Mouse (Mus musculus): ENCODE measurements around the gene Fgfr2.

Gene Fgfr2

DNA sequence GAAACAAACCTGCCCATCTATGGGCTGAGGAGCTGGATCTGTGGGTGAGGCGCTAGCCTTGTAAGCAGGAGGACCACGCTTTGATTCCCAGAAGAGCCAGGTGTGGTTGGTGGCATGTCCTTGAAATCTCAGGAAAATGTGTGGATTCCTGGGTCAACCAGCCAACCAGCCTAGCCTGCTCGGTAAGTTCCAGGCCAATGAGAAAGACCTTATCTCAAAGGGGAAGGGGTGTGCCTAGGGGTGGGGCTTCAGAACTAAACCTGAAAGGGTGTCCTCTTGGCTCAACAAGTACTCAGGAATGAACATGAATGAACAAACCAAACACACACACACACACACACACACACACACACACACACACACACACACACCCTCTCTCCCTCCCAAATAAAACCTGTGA, 81.4 kb downstream of the Fgfr2 start:
- no peak for DNase-seq (ENCODE audit: low read depth, low spot score)

DNA sequence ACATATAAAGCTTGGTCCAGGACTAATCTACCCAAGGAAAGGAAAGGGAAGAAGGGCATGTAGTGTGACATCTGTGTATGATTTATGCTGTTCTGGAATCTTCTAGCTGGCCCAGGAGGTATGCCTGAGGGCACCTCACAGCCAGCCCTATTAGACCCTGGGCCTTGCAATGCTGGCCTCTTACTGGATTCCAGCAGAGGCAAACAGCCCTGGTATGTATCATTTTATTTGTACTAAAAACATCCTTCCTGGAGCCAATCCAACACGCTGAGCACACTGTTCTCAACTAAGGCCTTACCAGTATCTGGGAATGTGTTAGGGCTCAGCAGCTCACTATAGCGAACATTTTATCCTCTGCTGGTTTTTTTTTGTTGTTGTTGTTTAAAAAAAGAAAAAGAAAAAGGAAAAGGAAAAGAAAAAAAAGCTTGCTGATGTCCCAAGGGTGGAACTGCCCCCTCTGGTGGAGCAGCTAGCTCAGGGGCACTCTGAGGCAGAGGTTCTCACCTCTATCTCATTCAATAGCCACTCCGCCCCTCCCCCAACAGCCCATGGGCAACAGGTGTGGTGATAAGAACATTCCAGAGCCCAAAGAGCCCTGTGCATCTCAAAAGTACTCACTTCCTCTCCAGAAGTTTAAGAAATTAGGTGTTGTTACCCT, 82.3 kb downstream of the Fgfr2 start:
- DNase-seq (ENCODE audit: low read depth, low spot score), result no peak

DNA sequence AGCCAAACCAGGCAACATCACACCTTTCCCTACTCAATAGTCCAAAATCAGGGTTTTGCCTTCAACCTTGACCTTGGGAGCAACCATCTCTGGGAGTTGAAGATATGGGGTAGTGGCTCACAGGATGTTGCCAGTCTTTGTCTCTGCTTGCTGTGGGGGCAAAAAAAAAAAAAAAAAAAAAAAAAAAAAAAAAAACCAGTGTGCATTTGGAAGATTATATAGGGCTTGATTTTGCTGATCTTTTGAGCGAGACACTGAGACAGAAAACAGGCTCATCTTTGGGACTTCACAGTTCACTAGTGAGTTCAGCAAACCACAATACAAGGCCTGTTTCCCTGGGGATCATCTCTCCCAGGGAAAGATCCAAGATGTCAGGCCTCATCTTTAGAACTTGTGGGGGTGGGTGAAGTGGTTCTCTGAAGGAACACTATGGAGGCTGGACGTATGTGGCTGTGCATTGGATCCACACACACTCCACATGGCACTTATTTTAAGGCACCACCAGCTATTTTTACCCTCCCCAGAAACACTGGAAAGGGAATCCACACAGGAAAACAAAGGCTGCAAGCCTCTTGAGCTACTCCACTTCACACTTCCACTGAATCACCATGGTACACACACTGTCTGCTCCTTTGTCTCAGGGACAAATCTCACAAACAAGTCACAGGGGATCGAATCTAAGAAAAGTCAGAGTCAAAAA, 83.4 kb downstream of the Fgfr2 start:
- DNase-seq (ENCODE audit: low read depth, low spot score), result no peak

DNA sequence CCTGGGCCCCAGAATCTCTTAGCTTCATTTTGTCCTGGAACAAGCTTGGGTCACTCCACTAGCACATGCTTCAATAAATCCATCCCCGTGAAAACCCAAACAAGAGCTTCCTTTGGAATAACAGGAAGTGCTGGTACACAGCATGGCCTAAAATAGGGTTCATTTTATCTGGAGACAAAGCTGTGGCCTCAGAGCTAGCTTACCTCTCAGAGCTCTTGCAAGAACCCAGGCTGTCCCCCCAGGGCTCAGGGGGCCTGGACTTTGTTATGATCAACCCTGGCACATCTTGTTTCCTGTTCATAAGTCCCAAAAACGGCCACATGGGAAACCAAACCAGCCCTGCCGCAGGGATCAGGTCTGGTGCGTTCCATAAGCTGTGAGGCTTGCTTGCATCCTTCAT, 85.5 kb downstream of the Fgfr2 start:
- DNase-seq (ENCODE audit: low read depth, low spot score), result peak; percentile 59

DNA sequence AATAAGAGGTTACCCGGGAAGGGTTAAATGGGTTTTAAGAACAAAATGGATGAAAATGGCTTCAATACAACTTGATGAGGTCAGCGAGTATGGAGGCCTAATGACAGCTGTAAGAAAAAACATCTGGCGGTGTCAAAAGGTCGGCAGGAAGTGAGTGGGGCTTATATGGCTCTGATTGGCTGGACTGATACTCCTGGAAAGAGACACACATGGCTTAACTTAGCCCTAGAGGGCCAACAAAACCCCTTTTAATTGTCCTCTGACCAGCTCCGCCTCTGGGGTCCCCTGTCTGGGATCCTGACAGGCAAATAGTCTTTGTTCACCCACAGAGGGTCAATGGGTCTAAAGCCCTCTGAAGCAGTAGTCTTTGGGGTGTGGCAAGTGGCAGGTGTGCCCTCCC, 85.9 kb downstream of the Fgfr2 start:
- DNase-seq (ENCODE audit: low read depth, low spot score), result peak; percentile 92

DNA sequence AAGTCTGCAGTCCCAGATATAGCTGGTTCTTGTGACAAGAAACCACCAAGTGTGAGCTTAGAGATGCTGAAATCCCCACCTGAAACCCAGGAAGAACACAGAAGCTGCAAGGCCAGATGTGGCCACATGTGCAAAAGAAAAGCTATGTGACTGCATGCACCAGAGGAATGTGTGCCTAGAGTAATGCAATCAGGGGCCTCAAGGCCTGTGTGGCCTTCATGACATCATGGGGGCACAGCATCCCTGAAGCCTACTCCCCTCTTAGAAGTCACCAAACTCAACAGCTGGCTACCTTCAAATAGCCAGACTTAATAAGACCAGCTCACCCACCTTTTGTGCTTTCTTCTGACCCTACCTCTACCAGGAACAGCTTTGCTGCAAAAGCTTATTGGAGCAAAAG, 87.2 kb downstream of the Fgfr2 start:
- DNase-seq (ENCODE audit: low read depth, low spot score), result peak; percentile 28

DNA sequence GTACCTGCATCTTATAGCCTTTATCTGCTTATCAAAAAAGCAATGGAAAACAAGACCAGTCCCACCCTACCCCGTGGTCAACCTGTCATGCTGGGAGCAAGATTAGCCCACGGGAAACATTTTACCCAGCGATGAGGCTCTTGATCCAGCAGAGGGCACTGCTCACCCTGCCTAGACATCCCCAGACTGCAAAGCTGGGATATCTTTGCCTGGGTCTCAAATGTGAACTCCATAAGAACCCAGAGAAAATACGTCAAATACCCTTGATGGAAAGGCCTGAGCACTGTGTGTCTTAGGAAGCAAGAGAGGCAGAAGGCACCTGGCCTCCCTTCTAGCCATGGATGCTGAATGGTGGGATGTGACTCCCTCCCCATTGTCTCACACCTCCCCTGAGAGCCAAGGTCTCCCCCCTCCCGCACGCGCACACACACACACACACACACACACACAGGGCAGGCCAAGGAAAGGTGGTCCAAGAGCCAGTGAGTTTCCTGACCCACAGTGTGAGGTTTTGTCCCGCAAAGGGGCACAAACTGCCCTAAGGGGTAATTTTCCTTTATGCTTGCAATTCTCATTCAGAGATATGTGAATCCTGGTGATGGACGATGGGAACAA, 90.5 kb downstream of the Fgfr2 start:
- DNase-seq (ENCODE audit: low read depth, low spot score), result peak; percentile 69

DNA sequence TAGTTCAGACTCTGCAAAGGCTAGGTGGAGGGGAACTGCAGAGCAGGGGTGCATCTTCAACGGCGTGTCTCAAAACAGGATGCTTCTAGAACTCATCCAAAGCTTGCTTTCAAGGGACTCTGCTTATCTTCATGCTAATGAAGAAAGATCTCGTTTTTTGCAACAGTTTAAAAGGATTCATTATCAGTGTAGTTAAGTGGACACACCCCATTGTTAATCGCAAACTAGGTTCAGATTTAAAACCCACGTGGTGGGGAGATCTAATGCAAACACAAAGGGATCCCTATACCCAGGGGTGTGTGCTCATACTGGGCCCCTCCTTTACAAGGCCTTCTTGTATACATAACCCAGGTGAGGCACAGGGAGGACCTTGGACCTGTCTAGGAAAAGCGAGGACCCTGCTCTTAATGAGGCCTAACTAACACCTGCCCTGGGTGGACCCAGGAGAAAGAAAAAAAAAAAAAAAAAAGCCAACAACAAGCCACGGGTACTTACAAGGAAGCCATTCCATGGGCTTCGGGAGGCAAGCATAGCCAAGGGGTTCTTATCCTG, 93.6 kb downstream of the Fgfr2 start:
- DNase-seq (ENCODE audit: low read depth, low spot score), result no peak

DNA sequence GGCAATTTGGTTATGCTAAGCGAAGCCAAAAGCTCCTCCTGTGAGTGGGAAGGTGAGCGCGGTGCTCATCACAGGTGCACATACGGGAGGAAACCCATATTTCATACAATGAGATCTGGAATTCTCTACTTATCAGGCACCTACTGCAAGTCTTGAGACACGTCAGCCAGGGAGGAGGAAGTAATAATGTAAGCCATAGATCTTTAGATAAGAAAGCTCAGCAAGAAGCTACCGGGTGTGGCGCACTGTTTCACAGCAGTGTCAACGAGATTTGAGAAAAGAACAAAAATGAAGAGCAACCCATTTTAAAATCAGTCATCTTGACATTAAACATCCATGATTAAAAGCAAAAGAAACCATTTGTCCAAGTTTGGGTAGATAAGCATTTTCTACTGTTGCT, 94.1 kb downstream of the Fgfr2 start:
- DNase-seq (ENCODE audit: low read depth, low spot score), result no peak

DNA sequence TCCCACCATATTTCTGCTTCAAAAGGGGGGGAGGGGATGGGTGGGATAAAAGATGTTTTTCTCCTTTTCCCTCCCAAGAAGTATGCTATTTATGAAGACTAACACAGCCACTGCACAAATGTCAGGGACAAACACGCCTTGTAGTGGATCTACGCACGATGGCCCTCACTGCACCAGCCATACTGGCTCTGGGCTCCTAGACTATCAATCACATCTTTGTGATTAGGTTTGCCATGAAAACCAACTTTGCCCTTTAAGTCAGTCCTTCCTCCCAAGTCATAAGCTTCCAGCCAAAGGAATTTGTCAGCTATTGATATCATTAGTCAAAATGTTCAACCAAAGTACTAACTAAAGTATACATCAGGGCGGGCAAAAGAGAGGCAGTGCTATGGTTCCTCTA, 95.2 kb downstream of the Fgfr2 start:
- DNase-seq (ENCODE audit: low read depth, low spot score), result no peak

DNA sequence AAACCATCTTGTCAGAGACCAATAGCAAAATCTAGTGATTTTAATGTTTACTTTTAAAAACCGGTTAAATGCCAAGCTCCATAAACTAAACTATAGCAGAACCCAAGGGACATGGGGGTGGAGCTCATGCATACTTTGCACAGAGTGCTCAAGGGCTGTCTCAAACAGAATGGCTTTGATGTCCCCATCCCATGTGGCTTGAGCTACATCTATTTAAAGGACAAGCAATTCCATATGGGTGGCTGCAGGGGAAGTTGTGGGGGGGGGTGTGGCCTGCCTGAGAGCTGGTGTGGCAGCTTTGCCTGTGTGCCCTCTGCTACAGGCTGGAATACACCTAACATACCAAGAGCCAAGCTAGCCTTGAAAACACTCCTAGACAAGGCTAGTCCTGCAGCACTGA, 98.5 kb downstream of the Fgfr2 start:
- peak; percentile 49 for DNase-seq (ENCODE audit: low read depth, low spot score)

DNA sequence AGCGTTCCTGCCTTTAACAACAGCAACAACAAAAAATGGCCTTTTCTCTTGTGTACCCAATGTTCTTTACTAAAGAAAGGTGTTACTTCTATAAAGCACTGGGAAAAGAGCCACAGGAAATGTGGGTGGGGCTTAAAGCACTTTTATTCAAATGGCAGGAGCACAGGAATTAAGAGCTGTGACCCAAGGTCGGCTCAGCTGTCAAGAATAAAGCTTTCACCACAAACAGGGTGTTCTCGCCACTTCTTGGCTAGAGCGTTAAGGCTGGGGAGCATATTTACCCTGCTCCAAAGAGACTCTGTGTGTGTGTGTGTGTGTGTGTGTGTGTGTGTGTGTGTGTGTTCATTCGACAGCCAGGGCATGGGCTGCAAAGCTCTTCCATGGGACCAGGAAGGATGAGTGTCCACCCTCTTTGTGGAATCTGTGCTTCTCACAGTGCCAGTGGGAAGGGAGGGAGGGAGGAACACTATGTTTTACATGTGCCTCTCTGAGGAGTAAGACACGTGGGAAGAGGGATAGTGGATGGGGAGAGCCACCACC, 103.6 kb downstream of the Fgfr2 start:
- no peak for DNase-seq (ENCODE audit: low read depth, low spot score)

DNA sequence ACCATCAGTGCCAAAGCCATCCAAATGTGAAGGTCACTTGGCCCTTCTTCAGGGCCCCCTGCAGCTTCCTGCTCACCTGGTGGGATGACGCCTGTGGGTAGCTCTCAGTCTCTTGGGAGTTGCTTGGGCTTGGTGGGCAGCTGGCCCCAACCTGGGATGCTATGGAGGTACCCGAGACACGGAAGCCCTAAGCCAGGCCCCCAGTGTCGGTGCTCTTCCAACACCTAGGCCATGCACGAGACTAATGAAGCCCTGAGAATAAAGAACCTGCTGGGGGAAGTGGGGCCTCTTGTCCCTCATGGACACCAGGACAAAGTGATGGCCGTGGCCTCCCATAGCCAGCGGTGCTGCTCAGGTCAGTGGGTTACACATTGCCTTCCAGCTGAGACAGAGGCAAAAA, 104.2 kb downstream of the Fgfr2 start:
- DNase-seq (ENCODE audit: low read depth, low spot score), result no peak

DNA sequence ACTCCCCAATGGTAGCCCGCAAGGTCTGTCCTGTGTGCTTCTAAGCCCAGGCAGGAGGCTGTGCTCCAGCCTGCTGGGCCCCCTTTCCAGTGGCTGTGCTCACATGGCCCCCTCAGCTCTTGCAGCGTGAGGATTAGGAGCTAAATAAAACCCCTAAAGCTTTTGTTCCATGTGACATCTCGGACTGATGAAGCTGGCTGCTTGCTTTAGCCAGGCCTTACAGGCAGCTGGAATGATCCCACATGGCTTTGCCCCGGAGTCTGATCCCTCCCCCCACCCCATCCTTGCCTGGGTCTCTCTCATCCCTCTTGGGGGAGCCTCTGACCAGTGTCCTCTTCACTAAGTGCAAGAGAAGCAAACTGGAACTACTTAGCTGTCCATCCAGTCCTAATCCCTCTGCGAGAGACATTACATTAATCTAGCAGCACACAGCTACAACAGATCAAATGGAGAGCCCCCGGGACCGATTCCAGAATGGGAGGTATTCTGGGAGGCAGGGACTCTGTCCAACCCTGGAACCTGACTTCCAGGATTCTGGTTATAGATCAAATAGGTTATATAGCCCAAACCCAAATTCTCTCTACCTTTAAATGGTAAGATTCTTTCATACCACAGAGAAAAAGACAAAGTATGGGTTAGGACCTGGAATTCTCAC, 107.6 kb downstream of the Fgfr2 start:
- DNase-seq (ENCODE audit: low read depth, low spot score), result no peak

DNA sequence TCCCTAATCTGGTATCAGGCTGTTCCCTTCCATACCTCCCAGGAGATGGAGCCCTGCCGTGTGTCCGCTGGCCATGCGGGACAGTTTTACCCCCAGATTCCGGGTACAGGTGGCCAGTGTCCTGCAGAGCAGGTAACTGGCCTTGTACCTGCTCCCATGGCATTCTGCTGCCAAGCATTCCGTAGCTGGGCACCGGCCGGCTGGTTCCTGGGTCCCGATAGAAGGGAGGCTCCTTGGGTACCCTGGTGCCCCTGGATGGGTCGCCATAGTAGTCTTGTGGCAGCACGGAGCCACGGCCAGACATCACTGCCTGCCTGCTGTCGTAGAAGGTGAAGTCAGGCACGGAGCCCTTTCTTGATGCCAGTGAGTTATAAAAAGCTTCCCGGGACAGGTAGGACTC, 108.5 kb downstream of the Fgfr2 start:
- DNase-seq (ENCODE audit: low read depth, low spot score), result no peak

DNA sequence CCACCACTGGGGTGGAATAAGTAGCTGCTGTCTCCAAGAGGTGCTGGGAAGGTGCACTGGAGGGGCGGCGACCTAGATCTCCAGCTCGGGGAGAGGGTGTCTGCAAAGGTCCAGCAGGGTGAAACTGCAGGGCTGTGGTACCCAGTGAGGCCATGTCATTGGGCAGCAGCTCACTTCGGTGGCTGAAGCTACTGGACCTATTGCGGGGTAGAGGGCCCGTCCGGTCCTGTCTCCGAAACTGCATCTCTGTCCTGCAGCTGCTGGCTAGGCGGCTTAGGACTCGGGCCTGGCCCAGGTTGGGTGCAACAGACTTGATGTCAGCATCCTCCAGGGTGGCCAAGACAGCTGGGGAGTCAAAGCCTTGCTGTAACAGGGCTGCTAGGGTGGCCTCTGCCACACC, 109.2 kb downstream of the Fgfr2 start:
- DNase-seq (ENCODE audit: low read depth, low spot score), result no peak

DNA sequence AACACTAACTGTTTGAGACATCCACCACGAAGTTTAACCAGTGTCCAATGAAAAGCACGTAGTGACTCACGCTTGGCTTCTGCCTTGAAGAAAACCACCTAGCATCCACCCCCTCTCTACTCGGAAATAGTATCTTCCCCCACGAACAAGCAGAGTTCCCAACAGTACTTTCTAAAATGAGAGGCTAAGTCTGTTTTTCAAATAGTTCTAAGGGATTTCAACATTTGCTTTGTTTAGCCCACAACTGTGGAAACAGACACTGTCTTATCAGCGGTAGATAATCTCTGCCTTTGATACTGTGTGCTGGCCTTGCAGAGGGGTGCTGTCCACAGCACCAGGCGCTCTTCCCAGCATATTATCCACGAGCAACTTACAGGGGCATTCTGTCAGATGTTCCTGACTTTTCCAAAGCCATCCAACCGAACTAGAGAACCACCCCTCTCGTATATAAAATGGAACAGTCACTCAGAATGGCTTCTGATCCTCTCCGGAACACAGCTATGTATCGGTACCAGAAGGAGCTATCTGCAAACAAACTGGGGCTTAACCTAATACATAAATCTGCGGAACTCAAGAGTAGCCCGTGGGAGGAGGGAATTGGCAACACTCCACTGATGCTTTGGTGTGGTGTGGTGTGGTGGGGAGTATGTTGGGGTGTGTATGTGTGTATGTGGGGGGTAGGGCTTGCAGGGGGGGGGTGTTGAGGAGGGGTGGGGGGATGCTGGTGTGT, 110.3 kb downstream of the Fgfr2 start:
- no peak for DNase-seq (ENCODE audit: low read depth, low spot score)

DNA sequence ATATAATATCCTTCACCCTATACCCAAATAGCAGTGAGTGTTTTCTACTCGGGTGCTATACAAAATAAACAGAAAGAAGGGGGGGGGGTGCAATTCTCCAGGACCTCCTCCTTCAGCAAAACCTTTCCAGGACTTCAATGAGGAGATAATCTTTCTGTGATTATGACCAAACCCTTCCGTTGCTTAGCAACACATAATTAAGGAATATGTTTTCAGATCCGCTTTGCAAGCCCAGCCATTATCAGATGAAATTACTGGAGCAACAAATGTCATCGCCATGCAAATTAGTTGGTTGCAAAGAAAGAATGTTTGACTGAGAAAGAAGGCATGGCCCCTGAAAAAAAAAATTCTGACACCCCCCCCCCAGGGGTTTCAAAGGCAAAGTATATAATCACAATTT, 111.5 kb downstream of the Fgfr2 start:
- no peak for DNase-seq (ENCODE audit: low read depth, low spot score)

DNA sequence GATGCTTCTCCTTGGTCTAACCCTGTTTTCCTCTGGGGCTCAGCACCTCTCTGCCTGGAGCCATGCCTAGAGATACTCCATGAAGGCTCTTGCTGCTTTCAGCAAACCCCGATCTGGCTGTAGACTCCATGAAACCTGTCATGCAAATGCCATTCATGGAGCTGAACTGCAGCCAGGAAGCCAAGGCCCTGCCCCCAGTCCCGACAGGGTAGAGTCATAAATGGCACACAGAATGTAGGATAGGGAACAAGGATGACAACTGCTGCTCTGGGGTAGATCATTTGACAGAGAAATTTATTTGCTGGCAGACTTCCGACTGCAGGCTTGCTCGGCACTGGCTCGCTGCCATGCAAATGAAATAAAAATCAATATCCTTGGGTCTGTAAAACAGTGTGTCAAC, 112.0 kb downstream of the Fgfr2 start:
- DNase-seq (ENCODE audit: low read depth, low spot score), result no peak

DNA sequence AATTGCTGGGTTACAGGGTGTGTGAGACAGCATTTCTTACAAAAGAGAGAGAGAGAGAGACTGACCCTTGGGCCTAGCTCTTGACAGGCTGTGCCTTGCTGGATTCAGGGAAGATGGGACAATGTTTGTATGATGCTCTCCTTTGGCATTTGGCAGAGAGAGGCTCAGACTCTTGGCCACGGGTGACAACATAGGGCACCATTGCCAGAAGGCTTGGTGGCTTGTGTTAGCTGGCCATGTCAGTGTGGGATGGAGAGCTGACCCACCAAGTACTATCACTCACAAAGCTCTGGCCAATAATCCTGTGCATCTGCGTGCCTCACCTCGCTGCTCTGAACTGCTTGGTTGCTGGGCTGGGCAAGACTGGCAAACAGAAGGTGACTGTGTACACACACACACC, 112.7 kb downstream of the Fgfr2 start:
- no peak for DNase-seq (ENCODE audit: low read depth, low spot score)

DNA sequence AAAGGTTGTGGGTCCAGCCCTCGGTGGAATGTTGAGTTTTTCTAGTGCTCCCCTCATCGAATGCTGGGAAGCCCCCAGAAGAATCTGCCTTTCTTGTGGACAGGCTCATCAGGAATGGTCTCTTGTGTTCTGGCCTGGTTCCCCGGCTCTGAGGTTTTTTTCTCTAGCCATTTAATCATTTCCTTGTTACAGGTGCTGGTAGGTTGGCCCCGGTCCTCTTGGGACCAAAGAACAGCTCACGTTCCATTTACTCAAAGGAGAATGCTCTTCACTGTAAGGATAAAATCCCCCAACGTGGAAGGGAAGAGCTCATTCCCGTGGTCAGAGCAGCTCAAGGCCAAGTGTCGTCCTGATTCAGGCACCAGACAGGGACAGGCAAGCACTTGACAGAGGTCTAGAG, 113.5 kb downstream of the Fgfr2 start:
- no peak for DNase-seq (ENCODE audit: low read depth, low spot score)
